Mouse (Mus musculus) activated CD4-positive, CD25-positive, alpha-beta regulatory T cell, adult 9 weeks (primary cell): ENCODE data around the gene Pcid2. TPM values are rescaled to one million over a fixed set of nuclear protein-coding genes. Genes with fewer than 3 reads are reported as not detected.

ENCODE experiments used
- polyA plus RNA-seq: library from polyadenylated mRNA; unstranded; fragments of 100-300 nt; shearing (Covaris generic); gene quantifications from one replicate; pipeline ENCODE4 v1.2.1, GENCODE M21; 2017

Gene Pcid2
- 45.5 TPM for polyA plus RNA-seq

GRCm38 (mm10) chr8:13105087-13105881 lies at the start of gene Pcid2, which contains the start of gene Cul4a:
Gene Pcid2, minus strand, starts transcription at chr8:13105459.
Gene Cul4a, plus strand, starts transcription at chr8:13105621.

GRCm38 (mm10) chr8:13060441-13061150 lies 44.7 kb downstream of the Pcid2 start, which contains the start of gene Proz:
Gene Proz, plus strand, starts transcription at chr8:13060914.

GRCm38 (mm10) chr8:13037015-13037414 lies 68.2 kb downstream of the Pcid2 start, which contains the start of gene F10:
Gene F10, plus strand, starts transcription at chr8:13037308.

Other genes starting within 250 kb of the Pcid2 start
- 0.54 TPM for gene Mcf2l, start 231.7 kb downstream of the Pcid2 start, polyA plus RNA-seq
- not detected for gene F7, start 79.4 kb downstream of the Pcid2 start, polyA plus RNA-seq
- not detected for gene F10, start 68.2 kb downstream of the Pcid2 start, polyA plus RNA-seq
- 3.4 TPM for gene Proz, start 44.5 kb downstream of the Pcid2 start, polyA plus RNA-seq
- 32.1 TPM for gene Cul4a, start 162 bp upstream of the Pcid2 start, polyA plus RNA-seq
- gene Lamp1, start 53.7 kb upstream of the Pcid2 start, polyA plus RNA-seq: 9.1 TPM
- 2.5 TPM for gene Grtp1, start 95.2 kb upstream of the Pcid2 start, polyA plus RNA-seq
- not detected for gene Adprhl1, start 148.7 kb upstream of the Pcid2 start, polyA plus RNA-seq
- gene Dcun1d2, start 182.7 kb upstream of the Pcid2 start, polyA plus RNA-seq: 39.7 TPM
- gene Tmco3, start 182.7 kb upstream of the Pcid2 start, polyA plus RNA-seq: 36.7 TPM
- gene Tfdp1, start 233.3 kb upstream of the Pcid2 start, polyA plus RNA-seq: 45.8 TPM